Mouse (Mus musculus) ES-E14 (cell line): ENCODE results near the gene Spryd4.

Experiments
- CHD2 ChIP-seq: IDR thresholded peaks from 2 replicates; pipeline ENCODE4 v1.6.1; 2014; ENCODE audit warnings: mild to moderate bottlenecking, low read depth, low read length, inconsistent platforms
- HCFC1 ChIP-seq: IDR thresholded peaks from 2 replicates; pipeline ENCODE4 v1.6.1; 2012; ENCODE audit warnings: low read length, inconsistent platforms, borderline replicate concordance; ENCODE audit not compliant: insufficient read depth
- MAFK ChIP-seq: IDR thresholded peaks from 2 replicates; pipeline ENCODE4 v1.6.1; 2014; ENCODE audit warnings: mild to moderate bottlenecking, low read depth, low read length, inconsistent platforms; ENCODE audit not compliant: insufficient read depth
- ZC3H11A ChIP-seq: IDR thresholded peaks from 2 replicates; pipeline ENCODE4 v1.6.1; 2012; ENCODE audit warnings: low read depth, mild to moderate bottlenecking, inconsistent platforms, low read length, borderline replicate concordance
- ZNF384 ChIP-seq: IDR thresholded peaks from 2 replicates; pipeline ENCODE4 v1.6.1; 2012; ENCODE audit warnings: low read depth, low read length, inconsistent platforms

GRCm38 (mm10) chr10:128177316-128177715 is 34.3 kb downstream of the Spryd4 start:
- TF ChIP-seq HCFC1: no peak
- TF ChIP-seq CHD2: no peak
- no peak for TF ChIP-seq ZC3H11A
- no peak for TF ChIP-seq ZNF384
- no peak for TF ChIP-seq MAFK
